Mouse (Mus musculus): ENCODE data around the gene Olfr844. TPM values are rescaled to one million over a fixed set of nuclear protein-coding genes. Genes with fewer than 3 reads are reported as not detected.

The Olfr844 gene
- polyA plus RNA-seq (2015; fragmentation: Nextera tagmentation; extraction: Ambion mirVana) = not detected in 2 replicates

DNA sequence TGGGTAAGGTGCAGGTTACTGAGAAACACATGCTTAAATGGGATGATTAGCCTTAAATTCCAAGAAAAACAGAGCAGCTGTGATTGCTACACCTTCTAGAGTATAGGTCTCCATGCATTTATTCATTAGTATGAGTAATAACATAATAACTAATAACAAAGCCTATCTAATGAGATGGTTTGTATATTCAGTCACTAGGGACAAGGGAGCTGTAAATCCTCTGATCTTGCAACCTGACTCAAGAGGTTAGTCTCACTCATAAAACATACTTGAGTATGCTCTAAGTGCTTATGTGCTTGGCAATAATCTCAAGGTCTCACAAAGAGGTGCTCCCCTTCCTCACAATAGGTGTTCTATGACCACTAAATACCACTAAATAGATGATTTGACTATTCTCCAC, at the start of gene Olfr844:
Gene Olfr844 (plus strand): TSS at position 301 of the 400 bp plus-strand sequence.

DNA sequence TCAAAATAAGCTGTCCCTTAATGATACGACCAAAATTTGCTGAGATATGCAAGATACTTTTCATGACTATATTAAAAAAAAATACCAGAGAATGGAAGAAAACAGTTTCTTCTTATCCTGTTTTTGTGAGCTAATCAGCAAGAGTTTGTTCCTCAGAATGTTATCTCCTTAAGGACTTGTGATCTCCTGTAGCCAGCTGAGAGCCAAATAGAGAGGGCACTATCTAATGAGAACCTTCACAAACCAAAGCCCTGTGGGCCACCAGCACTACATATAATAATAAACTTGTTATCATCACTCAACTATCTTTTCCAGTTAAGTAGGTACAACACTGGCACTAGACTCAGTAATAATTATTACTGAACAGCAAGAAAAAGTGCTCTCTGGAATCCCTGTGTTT, 20.0 kb downstream of the Olfr844 start, which contains the start of gene Olfr845:
Gene Olfr845 (plus strand): TSS at position 301 of the 400 bp plus-strand sequence.

GRCm38 (mm10) chr9:19363905-19364304, 47.8 kb downstream of the Olfr844 start, which contains the start of gene Olfr846:
TSS of gene Olfr846 (minus strand) at chr9:19364005.

Other genes with a start within 250 kb of the Olfr844 start
- not detected in 2 replicates for gene Olfr836, start 196.0 kb upstream of the Olfr844 start, polyA plus RNA-seq (2015; fragmentation: Nextera tagmentation; extraction: Ambion mirVana)
- not detected in 2 replicates for gene Olfr837, start 180.0 kb upstream of the Olfr844 start, polyA plus RNA-seq (2015; fragmentation: Nextera tagmentation; extraction: Ambion mirVana)
- gene Olfr839-ps1, start 139.0 kb upstream of the Olfr844 start, polyA plus RNA-seq (2015; fragmentation: Nextera tagmentation; extraction: Ambion mirVana) = not detected in 2 replicates
- not detected in 2 replicates for gene Olfr843, start 64.4 kb upstream of the Olfr844 start, polyA plus RNA-seq (2015; fragmentation: Nextera tagmentation; extraction: Ambion mirVana)
- gene Olfr845, start 20.1 kb downstream of the Olfr844 start, polyA plus RNA-seq (2015; fragmentation: Nextera tagmentation; extraction: Ambion mirVana) = not detected in 2 replicates
- not detected in 2 replicates for gene Olfr846, start 47.7 kb downstream of the Olfr844 start, polyA plus RNA-seq (2015; fragmentation: Nextera tagmentation; extraction: Ambion mirVana)
- not detected in 2 replicates for gene Olfr847, start 62.3 kb downstream of the Olfr844 start, polyA plus RNA-seq (2015; fragmentation: Nextera tagmentation; extraction: Ambion mirVana)
- not detected in 2 replicates for gene Olfr849, start 123.9 kb downstream of the Olfr844 start, polyA plus RNA-seq (2015; fragmentation: Nextera tagmentation; extraction: Ambion mirVana)
- gene Olfr850, start 161.9 kb downstream of the Olfr844 start, polyA plus RNA-seq (2015; fragmentation: Nextera tagmentation; extraction: Ambion mirVana) = not detected in 2 replicates
- not detected in 2 replicates for gene Olfr851, start 176.9 kb downstream of the Olfr844 start, polyA plus RNA-seq (2015; fragmentation: Nextera tagmentation; extraction: Ambion mirVana)
- gene Olfr853, start 224.7 kb downstream of the Olfr844 start, polyA plus RNA-seq (2015; fragmentation: Nextera tagmentation; extraction: Ambion mirVana) = not detected in 2 replicates

All from spleen, postnatal 0 days (tissue).